Mouse (Mus musculus) embryonic fibroblast, embryonic 13.5 days (primary cell): Measurements from ENCODE around the gene Ccnf. TPM values are rescaled to one million over a fixed set of nuclear protein-coding genes. Genes with fewer than 3 reads are reported as not detected.

Experiments
- H3K27ac ChIP-seq: 2 replicates; pipeline ENCODE4 v1.5.1; 2012; ENCODE audit warnings: low read length, control low read depth, inconsistent platforms; ENCODE audit not compliant: insufficient read depth
- H3K4me1 ChIP-seq: 2 replicates; pipeline ENCODE4 v1.6.1; 2011; ENCODE audit warnings: low read length; ENCODE audit not compliant: control insufficient read depth, insufficient read depth
- H3K4me3 ChIP-seq: 2 replicates; pipeline ENCODE4 v1.5.1; 2011; ENCODE audit warnings: mild to moderate bottlenecking, control low read depth, low read length; ENCODE audit not compliant: insufficient read depth
- CTCF ChIP-seq: IDR thresholded peaks from 2 replicates; pipeline ENCODE4 v1.5.1; 2011; ENCODE audit warnings: mild to moderate bottlenecking, control low read depth, low read length, moderate library complexity, borderline replicate concordance; ENCODE audit not compliant: insufficient read depth
- POLR2A ChIP-seq: IDR thresholded peaks from 2 replicates; pipeline ENCODE4 v1.6.1; 2011; ENCODE audit warnings: low read depth, mild to moderate bottlenecking, control low read depth, low read length, moderate library complexity
- polyA plus RNA-seq: library from polyadenylated mRNA; stranded (reverse); fragments of >200 nt; gene quantifications from 2 replicates; pipeline ENCODE4 v1.2.4, GENCODE M21; 2011; ENCODE audit warnings: low read depth; ENCODE audit not compliant: missing spikeins, insufficient read length

Gene Ccnf
- polyA plus RNA-seq, 1 experiment = 24.2 TPM

DNA sequence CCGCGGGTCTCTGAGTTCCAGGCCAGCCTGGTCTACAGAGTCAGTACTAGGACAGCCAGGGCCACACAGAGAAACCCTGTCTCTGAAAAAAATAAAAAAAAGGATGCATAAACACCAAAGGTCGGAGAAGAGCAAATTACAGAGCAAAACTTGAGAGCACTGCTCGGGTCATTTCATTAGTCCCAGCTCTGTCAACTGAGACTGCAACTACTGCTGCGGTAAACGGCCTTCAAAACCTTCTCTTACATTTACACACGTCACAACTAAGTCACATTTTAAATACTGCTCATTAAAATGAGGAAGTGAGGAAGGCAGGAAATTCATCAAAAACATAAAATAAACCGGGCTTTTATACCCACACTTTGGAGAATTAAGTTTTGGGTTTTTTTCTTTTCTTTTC lies 58.4 kb downstream of the Ccnf start:
- TF ChIP-seq CTCF (no peak), POLR2A (no peak)
- Histone ChIP-seq H3K4me1 (no peaks in the 10 kb centered on the region), H3K27ac (no peak overlapping the region), H3K4me3 (no peak overlapping the region)

DNA sequence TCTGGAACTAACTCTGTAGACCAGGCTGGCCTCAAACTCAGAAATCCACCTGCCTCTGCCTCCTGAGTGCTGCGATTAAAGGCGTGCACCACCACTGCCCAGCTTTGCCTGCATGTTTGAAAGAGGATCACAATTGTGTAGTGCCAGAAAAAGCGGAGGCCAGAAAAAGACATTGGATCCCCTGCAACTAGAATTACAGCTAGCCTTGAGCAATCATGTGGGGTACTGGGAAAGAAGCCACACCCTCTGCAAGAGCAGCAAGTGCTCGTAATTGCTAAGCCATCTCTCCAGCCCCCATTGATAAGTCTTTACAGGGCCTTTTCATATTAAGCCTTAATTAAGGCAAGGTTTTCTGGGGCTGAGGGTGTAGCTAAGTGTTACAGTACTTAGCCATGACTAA lies 59.8 kb downstream of the Ccnf start:
- H3K4me3 ChIP-seq = no peak overlapping the region
- no peaks in the 10 kb centered on the region for H3K4me1 ChIP-seq
- no peak for TF ChIP-seq POLR2A
- TF ChIP-seq CTCF = no peak
- H3K27ac ChIP-seq = no peak overlapping the region

GRCm38 (mm10) chr17:24190934-24191333 lies 60.4 kb downstream of the Ccnf start:
- no peaks in the 10 kb centered on the region for H3K4me1 ChIP-seq
- no peak overlapping the region for H3K4me3 ChIP-seq
- TF ChIP-seq CTCF (no peak), POLR2A (no peak)
- H3K27ac ChIP-seq = no peak overlapping the region

DNA sequence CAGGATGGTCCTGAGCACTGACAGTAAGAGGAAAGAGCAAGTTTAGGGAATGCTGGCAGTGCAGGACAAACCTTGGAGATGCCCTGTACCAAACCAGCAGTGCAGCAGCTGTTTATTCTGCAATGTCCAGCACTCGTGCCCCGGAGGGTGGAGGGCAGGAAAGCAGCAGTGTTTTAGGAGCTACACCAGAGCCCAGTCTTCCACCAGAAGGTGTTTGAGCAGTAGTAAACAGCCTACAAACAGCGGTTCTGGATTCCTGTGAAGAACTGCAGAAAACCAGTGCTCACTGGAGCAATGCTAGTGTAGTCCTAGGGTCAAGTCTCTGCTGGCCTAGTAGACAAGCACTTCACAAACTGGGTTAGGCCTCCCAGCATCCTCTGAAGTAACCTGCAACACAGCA lies 77.0 kb downstream of the Ccnf start:
- H3K4me3 ChIP-seq = no peak overlapping the region
- TF ChIP-seq POLR2A = no peak
- TF ChIP-seq CTCF = no peak
- no peak overlapping the region for H3K27ac ChIP-seq
- no peaks in the 10 kb centered on the region for H3K4me1 ChIP-seq

DNA sequence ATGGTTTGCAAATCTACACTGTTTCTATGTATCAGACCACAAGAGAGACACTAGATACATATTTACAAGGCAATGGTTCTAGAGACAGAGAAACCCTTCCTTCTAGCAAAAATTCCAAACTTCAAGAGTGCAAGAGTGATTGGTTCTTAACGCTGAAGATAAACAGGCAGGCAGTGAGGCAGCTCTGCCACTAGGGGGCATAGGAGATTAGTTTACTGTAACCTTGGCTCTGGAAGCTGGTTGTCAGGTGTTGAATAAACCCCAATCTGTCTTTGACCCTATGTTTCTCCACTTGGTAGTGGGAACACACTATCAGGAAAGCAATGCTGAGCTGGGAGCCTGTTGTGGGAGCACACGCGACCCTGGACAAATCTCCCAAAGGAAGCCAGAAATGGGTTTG lies 77.9 kb downstream of the Ccnf start:
- Histone ChIP-seq H3K4me1 (no peaks in the 10 kb centered on the region), H3K4me3 (no peak overlapping the region), H3K27ac (no peak overlapping the region)
- TF ChIP-seq CTCF (peak; percentile 66; the same call in 1 of the 2 replicates), POLR2A (no peak)

Other genes starting within 250 kb of the Ccnf start
- gene Prss27, start 213.3 kb downstream of the Ccnf start, polyA plus RNA-seq = 0.42 TPM in 1 of 2 replicates, not detected in the other
- 80.8 and 83.2 TPM in 2 replicates for gene Kctd5, start 178.0 kb downstream of the Ccnf start, polyA plus RNA-seq
- 42.6 and 48.9 TPM in 2 replicates for gene Pdpk1, start 100.6 kb downstream of the Ccnf start, polyA plus RNA-seq
- 26.6 and 31.7 TPM in 2 replicates for gene Amdhd2, start 87.7 kb downstream of the Ccnf start, polyA plus RNA-seq
- 382 and 460 TPM in 2 replicates for gene Atp6v0c, start 81.8 kb downstream of the Ccnf start, polyA plus RNA-seq
- gene Tbc1d24, start 45.9 kb downstream of the Ccnf start, polyA plus RNA-seq = 10.9 and 14.0 TPM in 2 replicates
- 2.9 and 4.1 TPM in 2 replicates for gene Ntn3, start 42.0 kb downstream of the Ccnf start, polyA plus RNA-seq
- gene Tedc2, start 30.6 kb downstream of the Ccnf start, polyA plus RNA-seq = 7.9 and 9.2 TPM in 2 replicates
- not detected in 2 replicates for gene Abca17, start 99.6 kb upstream of the Ccnf start, polyA plus RNA-seq
- gene Abca3, start 100.5 kb upstream of the Ccnf start, polyA plus RNA-seq = 15.6 and 17.8 TPM in 2 replicates
- 123 and 134 TPM in 2 replicates for gene Rnps1, start 163.1 kb upstream of the Ccnf start, polyA plus RNA-seq
- gene Eci1, start 175.2 kb upstream of the Ccnf start, polyA plus RNA-seq = 26.1 and 31.4 TPM in 2 replicates
- gene Dnase1l2, start 191.6 kb upstream of the Ccnf start, polyA plus RNA-seq = 2.5 and 2.8 TPM in 2 replicates
- 11.9 and 14.8 TPM in 2 replicates for gene E4f1, start 218.8 kb upstream of the Ccnf start, polyA plus RNA-seq
- 21.1 and 21.5 TPM in 2 replicates for gene Pgp, start 218.9 kb upstream of the Ccnf start, polyA plus RNA-seq
- gene Bricd5, start 222.4 kb upstream of the Ccnf start, polyA plus RNA-seq = 0.50 TPM in 1 of 2 replicates, not detected in the other
- gene Mlst8, start 227.6 kb upstream of the Ccnf start, polyA plus RNA-seq = 20.9 and 23.3 TPM in 2 replicates
- gene Caskin1, start 237.1 kb upstream of the Ccnf start, polyA plus RNA-seq = not detected in 2 replicates